Mouse (Mus musculus) embryonic facial prominence, embryonic 10.5 days (tissue): ENCODE measurements around the gene Enpp4. TPM values are rescaled to one million over a fixed set of nuclear protein-coding genes. Genes with fewer than 3 reads are reported as not detected.

Source experiments
- DNase-seq: peaks from one replicate; pipeline ENCODE4 v3.0.0-alpha.2; 2017; ENCODE audit warnings: low spot score
- H3K27ac ChIP-seq: fragments of 300-500 bp; sonication (generic); replicated peaks from 2 replicates; pipeline ENCODE4 v1.5.1; 2016; ENCODE audit warnings: mild to moderate bottlenecking
- H3K27me3 ChIP-seq: fragments of 300-500 bp; sonication (generic); replicated peaks from 2 replicates; pipeline ENCODE4 v1.6.1; 2016; ENCODE audit warnings: low read depth, mild to moderate bottlenecking; ENCODE audit not compliant: poor library complexity, severe bottlenecking
- H3K36me3 ChIP-seq: fragments of 300-500 bp; sonication (generic); replicated peaks from 2 replicates; pipeline ENCODE4 v1.6.1; 2016; ENCODE audit warnings: mild to moderate bottlenecking, moderate library complexity
- H3K4me1 ChIP-seq: fragments of 300-500 bp; sonication (generic); 2 replicates; pipeline ENCODE4 v1.6.1; 2016
- H3K4me3 ChIP-seq: fragments of 300-500 bp; sonication (generic); 2 replicates; pipeline ENCODE4 v1.5.1; 2016; ENCODE audit warnings: mild to moderate bottlenecking, moderate library complexity
- H3K9me3 ChIP-seq: fragments of 300-500 bp; sonication (generic); 2 replicates; pipeline ENCODE4 v1.6.1; 2016; ENCODE audit warnings: mild to moderate bottlenecking
- WGBS: fragments of 180-500 bp; shearing (Covaris S2); methylation state at CpG from one replicate; pipeline ENCODE4 v1.1.7; 2016; 5-methylcytosine and 5-hydroxymethylcytosine counted together
- polyA plus RNA-seq: library from polyadenylated mRNA; unstranded; fragments of >200 nt; fragmentation: Nextera tagmentation; extraction: Ambion mirVana; gene quantifications from 2 replicates; pipeline ENCODE4 v1.2.1, GENCODE M21; 2016

Enpp4 gene
- 2.2 and 3.1 TPM in 2 replicates for polyA plus RNA-seq

- peak within 1 kb of the TSS; percentile 69 for H3K27ac ChIP-seq
- under 1% methylated on average over 76 of the region's 76 CpGs for WGBS
Observed at GRCm38 (mm10) chr17:44105287-44106138, at the start of gene Enpp4. Enpp4 (minus strand) TSS chr17:44105809.

DNA sequence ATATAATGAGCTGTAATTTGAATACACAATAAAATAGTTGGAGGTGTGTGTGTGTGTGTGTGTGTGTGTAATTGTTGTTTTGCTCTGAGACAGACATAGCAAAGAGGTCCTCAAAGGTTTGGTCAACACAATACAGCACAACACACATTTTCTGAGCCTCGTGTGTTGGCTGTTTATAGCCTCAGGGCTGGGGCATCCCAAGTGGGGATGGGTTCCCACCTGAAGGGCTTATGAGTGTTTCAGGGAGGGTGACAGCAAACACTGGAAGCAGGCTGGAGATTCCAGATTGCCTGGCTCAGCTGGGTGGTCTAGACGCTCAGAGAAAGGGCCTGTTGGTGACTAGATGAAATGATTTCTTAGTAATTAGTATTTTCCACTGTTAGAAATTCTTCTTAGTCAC lies 49.6 kb upstream of the Enpp4 start:
- H3K9me3 ChIP-seq: no peaks in the 10 kb centered on the region
- no peak for DNase-seq
- H3K27me3 ChIP-seq: no peaks in the 10 kb centered on the region
- H3K4me1 ChIP-seq: no peaks in the 10 kb centered on the region
- H3K36me3 ChIP-seq: no peaks in the 10 kb centered on the region
- no peak overlapping the region for H3K4me3 ChIP-seq
- WGBS: 64% methylated on average over 2 of the region's 2 CpGs
- H3K27ac ChIP-seq: no peak overlapping the region

More at GRCm38 (mm10) chr17:44105287-44106138, at the start of gene Enpp4:
- Histone ChIP-seq H3K9me3 (no peaks in the 10 kb centered on the region), H3K27me3 (peaks cover 52% of the 10 kb centered on the region), H3K4me1 (peaks cover 10% of the 10 kb centered on the region), H3K4me3 (peak within 1 kb of the TSS; percentile 64), H3K36me3 (no peaks in the 10 kb centered on the region)
- peak; percentile 89 for DNase-seq

DNA sequence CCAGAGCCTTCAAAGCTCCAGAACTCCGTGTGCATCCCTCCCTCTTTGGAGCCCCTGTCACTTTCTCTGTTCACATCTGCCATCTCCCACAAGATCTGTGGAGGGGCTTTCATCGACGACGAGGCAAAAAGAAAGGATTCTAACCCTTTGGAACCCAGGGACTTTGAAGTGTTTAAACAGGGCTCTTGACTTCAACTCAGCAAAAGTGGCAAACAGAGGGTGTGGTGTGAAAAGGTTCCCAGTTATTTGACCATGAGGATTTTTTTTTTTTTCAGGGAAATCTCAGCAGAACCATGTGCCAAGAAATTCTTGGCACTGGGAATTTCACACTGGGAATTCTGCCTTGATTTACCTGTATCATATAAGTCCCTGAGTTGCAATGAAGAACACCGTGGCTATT lies 48.3 kb upstream of the Enpp4 start:
- no peaks in the 10 kb centered on the region for H3K36me3 ChIP-seq
- no peaks in the 10 kb centered on the region for H3K9me3 ChIP-seq
- H3K27me3 ChIP-seq: no peaks in the 10 kb centered on the region
- H3K4me1 ChIP-seq: no peaks in the 10 kb centered on the region
- H3K27ac ChIP-seq: no peak overlapping the region
- H3K4me3 ChIP-seq: no peak overlapping the region
- no peak for DNase-seq
- 58% methylated on average over 5 of the region's 5 CpGs for WGBS

GRCm38 (mm10) chr17:44151889-44152288 lies 46.3 kb upstream of the Enpp4 start:
- H3K36me3 ChIP-seq: no peaks in the 10 kb centered on the region
- no peaks in the 10 kb centered on the region for H3K9me3 ChIP-seq
- WGBS: 86% methylated on average over 8 of the region's 8 CpGs
- no peaks in the 10 kb centered on the region for H3K4me1 ChIP-seq
- DNase-seq: no peak
- H3K4me3 ChIP-seq: no peak overlapping the region
- H3K27me3 ChIP-seq: no peaks in the 10 kb centered on the region
- no peak overlapping the region for H3K27ac ChIP-seq

DNA sequence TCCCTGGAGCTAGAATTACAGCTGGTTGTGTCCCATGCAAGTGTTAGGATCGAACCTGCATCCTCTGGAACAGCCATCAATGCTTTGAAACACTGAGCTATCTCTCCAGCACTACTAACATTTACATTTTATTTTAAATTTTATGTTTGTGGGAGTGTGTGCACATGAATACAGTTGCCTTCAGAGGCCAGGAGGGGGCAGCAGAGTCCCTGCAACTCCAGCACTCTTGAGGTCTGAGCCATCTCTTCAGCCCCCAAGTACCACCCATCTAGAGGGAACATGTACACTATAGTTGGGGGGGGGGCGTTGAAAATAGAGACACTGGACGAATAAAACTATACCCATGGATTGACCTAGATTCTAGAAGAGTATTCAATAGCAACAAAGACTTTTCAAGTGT lies 45.5 kb upstream of the Enpp4 start:
- no peaks in the 10 kb centered on the region for H3K27me3 ChIP-seq
- WGBS: 67% methylated on average over 3 of the region's 3 CpGs
- no peaks in the 10 kb centered on the region for H3K9me3 ChIP-seq
- no peaks in the 10 kb centered on the region for H3K36me3 ChIP-seq
- H3K4me3 ChIP-seq: no peak overlapping the region
- no peaks in the 10 kb centered on the region for H3K4me1 ChIP-seq
- H3K27ac ChIP-seq: no peak overlapping the region
- DNase-seq: peak; percentile 48

DNA sequence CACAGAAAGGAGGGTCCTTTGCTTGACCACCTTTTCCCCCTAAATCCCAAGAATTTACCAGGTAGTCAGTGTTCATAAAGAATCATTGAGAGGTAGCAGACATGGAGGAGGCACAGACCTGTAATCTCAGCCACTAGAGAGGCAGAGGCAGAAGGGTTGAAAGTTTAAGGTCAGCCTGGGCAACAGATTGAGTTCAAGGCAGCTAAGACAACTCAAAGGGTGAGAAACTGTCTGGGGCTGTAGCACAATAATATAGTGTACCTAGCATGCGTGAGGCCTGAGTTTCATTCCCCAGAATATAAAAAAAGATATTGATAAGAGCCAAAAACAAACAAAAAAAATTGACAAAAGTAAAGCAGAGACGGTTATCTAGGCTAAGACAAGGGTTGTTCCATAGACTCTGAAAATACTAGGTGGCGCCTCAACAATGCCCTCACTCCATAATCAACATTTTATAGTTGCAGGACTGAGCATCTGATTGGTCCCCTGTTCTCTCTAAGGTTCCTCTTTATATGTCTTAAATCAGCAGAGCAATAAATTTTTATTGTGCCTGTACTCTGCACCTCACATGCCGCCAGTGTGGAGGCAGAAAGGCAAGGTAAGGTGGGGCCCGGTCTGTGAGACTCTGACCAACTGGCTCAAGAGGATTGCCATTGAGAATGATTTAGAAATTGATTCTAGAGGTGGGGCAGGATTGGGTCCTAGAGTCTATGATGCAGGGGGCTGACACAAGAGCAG lies 42.7 kb upstream of the Enpp4 start:
- Histone ChIP-seq H3K4me1 (no peaks in the 10 kb centered on the region), H3K9me3 (no peaks in the 10 kb centered on the region), H3K27ac (no peak overlapping the region), H3K27me3 (no peaks in the 10 kb centered on the region), H3K36me3 (no peaks in the 10 kb centered on the region), H3K4me3 (no peak overlapping the region)
- WGBS: 90% methylated on average over 5 of the region's 5 CpGs
- no peak for DNase-seq

GRCm38 (mm10) chr17:44145806-44146205 lies 40.2 kb upstream of the Enpp4 start:
- no peaks in the 10 kb centered on the region for H3K36me3 ChIP-seq
- WGBS: 75% methylated on average over 1 of the region's 1 CpGs

DNA sequence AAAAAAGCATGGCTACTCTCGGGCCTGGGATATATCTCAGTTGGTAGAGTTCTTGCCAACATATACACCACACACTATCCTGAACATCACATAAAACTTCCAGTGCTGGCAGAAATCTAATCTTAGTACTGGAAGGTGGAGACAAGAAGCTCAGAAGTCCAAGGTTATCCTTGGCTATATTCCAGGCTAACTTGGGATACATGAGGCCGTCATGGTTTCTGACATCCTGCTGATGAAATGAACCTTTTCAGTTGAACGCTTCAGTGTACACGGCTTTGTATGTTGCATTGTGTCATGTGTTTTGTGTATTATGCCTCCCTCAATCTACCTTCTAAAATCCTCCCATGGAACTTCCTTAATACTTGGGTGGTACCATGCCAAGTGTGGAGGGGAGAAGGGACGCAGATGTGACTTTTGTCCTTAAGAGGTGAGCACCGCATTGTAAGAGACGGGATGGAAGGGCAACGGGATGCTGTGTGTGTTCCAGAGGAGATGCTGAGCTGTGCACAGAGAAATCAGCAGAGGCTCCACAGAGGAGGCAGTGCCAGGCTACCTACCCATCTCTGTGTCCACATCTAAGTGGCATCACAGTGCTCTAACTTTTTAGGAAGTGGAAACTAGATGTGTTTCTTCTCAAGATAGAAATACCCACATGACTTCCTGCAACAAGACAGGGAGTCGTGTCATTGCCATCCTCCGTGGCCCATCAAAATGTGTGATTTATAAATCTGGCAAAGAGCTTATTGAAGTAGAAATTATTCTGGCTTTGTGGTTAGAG lies 31.4 kb upstream of the Enpp4 start:
- no peaks in the 10 kb centered on the region for H3K27me3 ChIP-seq
- WGBS: 90% methylated on average over 10 of the region's 10 CpGs
- no peaks in the 10 kb centered on the region for H3K36me3 ChIP-seq
- no peaks in the 10 kb centered on the region for H3K9me3 ChIP-seq
- H3K4me1 ChIP-seq: no peaks in the 10 kb centered on the region
- DNase-seq: no peak
- no peak overlapping the region for H3K27ac ChIP-seq
- H3K4me3 ChIP-seq: no peak overlapping the region

More at GRCm38 (mm10) chr17:44145806-44146205, 40.2 kb upstream of the Enpp4 start:
- Histone ChIP-seq H3K4me1 (no peaks in the 10 kb centered on the region), H3K4me3 (no peak overlapping the region), H3K27me3 (no peaks in the 10 kb centered on the region), H3K27ac (no peak overlapping the region), H3K9me3 (no peaks in the 10 kb centered on the region)
- DNase-seq: no peak

GRCm38 (mm10) chr17:44136018-44136417 lies 30.4 kb upstream of the Enpp4 start:
- no peak overlapping the region for H3K4me3 ChIP-seq
- 81% methylated on average over 8 of the region's 8 CpGs for WGBS
- no peak overlapping the region for H3K27ac ChIP-seq
- H3K36me3 ChIP-seq: no peaks in the 10 kb centered on the region
- H3K27me3 ChIP-seq: no peaks in the 10 kb centered on the region
- no peaks in the 10 kb centered on the region for H3K4me1 ChIP-seq
- DNase-seq: no peak
- H3K9me3 ChIP-seq: no peaks in the 10 kb centered on the region

- WGBS: 86% methylated on average over 9 of the region's 9 CpGs
- no peaks in the 10 kb centered on the region for H3K9me3 ChIP-seq
- no peaks in the 10 kb centered on the region for H3K36me3 ChIP-seq
- no peak for DNase-seq
- no peaks in the 10 kb centered on the region for H3K27me3 ChIP-seq
- no peaks in the 10 kb centered on the region for H3K4me1 ChIP-seq
- H3K4me3 ChIP-seq: no peak overlapping the region
- H3K27ac ChIP-seq: no peak overlapping the region
Observed at GRCm38 (mm10) chr17:44134545-44134944, 28.9 kb upstream of the Enpp4 start.

DNA sequence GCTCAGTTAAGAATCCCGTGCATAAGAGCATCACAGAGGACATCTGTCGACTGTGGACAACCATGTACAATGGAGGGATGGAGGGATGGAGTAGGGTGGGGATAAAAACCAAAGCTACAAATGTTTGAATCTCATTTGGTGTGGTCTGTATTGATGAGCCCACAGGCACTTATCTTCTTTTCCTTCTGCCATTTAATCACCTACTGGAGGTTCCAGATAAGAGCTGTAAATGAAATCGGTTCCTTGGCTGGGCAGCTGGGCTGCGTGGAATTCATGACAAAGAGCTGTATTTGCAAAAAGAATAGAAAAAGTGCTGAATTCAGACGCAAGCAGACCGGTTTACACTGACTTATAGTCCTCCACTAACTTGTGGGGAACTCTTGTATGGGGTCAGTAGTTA lies 28.5 kb upstream of the Enpp4 start:
- no peak for DNase-seq
- Histone ChIP-seq H3K27ac (no peak overlapping the region), H3K9me3 (no peaks in the 10 kb centered on the region), H3K4me1 (no peaks in the 10 kb centered on the region), H3K36me3 (no peaks in the 10 kb centered on the region), H3K27me3 (no peaks in the 10 kb centered on the region), H3K4me3 (no peak overlapping the region)
- 80% methylated on average over 6 of the region's 6 CpGs for WGBS

GRCm38 (mm10) chr17:44130429-44130828 lies 24.8 kb upstream of the Enpp4 start:
- Histone ChIP-seq H3K9me3 (peaks cover 5% of the 10 kb centered on the region; the same call in 1 of the 2 replicates), H3K36me3 (no peaks in the 10 kb centered on the region), H3K27ac (no peak overlapping the region), H3K4me3 (no peak overlapping the region), H3K27me3 (no peaks in the 10 kb centered on the region), H3K4me1 (no peaks in the 10 kb centered on the region)
- DNase-seq: peak; percentile 72
- 13% methylated on average over 7 of the region's 7 CpGs for WGBS
